Mouse (Mus musculus) cerebellum, adult 2 months (tissue): ENCODE measurements around the gene Tec. TPM values are rescaled to one million over a fixed set of nuclear protein-coding genes. Genes with fewer than 3 reads are reported as not detected.

Experiments used
- DNase-seq, 2 experiments: peaks; one replicate each; pipeline ENCODE4 v3.0.0; 2021
- H3K27ac ChIP-seq: fragments of 200-500 bp; 2 replicates; pipeline ENCODE4 v1.5.1; 2012; ENCODE audit warnings: low read length, control low read depth, inconsistent platforms; ENCODE audit not compliant: insufficient read depth
- H3K27me3 ChIP-seq: fragments of 200-500 bp; 2 replicates; pipeline ENCODE4 v1.6.1; 2012; ENCODE audit warnings: inconsistent platforms, mild to moderate bottlenecking, low read length, moderate library complexity; ENCODE audit not compliant: control insufficient read depth, insufficient read depth
- H3K4me1 ChIP-seq: fragments of 200-500 bp; 2 replicates; pipeline ENCODE4 v1.6.1; 2011; ENCODE audit warnings: low read length; ENCODE audit not compliant: control insufficient read depth, insufficient read depth
- H3K4me3 ChIP-seq: fragments of 200-500 bp; replicated peaks from 2 replicates; pipeline ENCODE3; 2011; ENCODE audit warnings: mild to moderate bottlenecking, low read depth, low read length, control low read depth; ENCODE audit not compliant: insufficient read depth
- CTCF ChIP-seq: fragments of 200-500 bp; IDR thresholded peaks from 2 replicates; pipeline ENCODE4 v1.5.1; 2011; ENCODE audit warnings: low read depth, mild to moderate bottlenecking, control low read depth, low read length, moderate library complexity, borderline replicate concordance; ENCODE audit not compliant: insufficient read depth
- POLR2A ChIP-seq: fragments of 200-500 bp; IDR thresholded peaks from 2 replicates; pipeline ENCODE4 v1.6.1; 2011; ENCODE audit warnings: low read length, control low read depth, borderline replicate concordance; ENCODE audit not compliant: insufficient read depth
- WGBS: fragments of 180-500 bp; shearing (Covaris S2); methylation state at CpG from one replicate; pipeline ENCODE4 v1.1.7; 2018; 5-methylcytosine and 5-hydroxymethylcytosine counted together
- polyA plus RNA-seq: library from polyadenylated mRNA; depleted of rRNA; stranded (reverse); fragments of >200 nt; gene quantifications from 2 replicates; pipeline ENCODE4 v1.2.3, GENCODE M21; 2012

The Tec gene
- polyA plus RNA-seq, 1 experiment = 1.8 TPM

- Histone ChIP-seq H3K27ac (no peak overlapping the region), H3K4me3 (no peak overlapping the region), H3K4me1 (no peaks in the 10 kb centered on the region), H3K27me3 (no peaks in the 10 kb centered on the region)
- whole genome bisulfite sequencing = 86% methylated on average over 6 of the region's 6 CpGs
- no peak for DNase-seq
- TF ChIP-seq POLR2A (no peak), CTCF (no peak)
These were observed 1.9 kb downstream of the Tec start for GRCm38 (mm10) chr5:72866260-72866905.

- WGBS = 83% methylated on average over 3 of the region's 3 CpGs
- no peak overlapping the region for H3K27ac ChIP-seq
- no peak overlapping the region for H3K4me3 ChIP-seq
- no peaks in the 10 kb centered on the region for H3K4me1 ChIP-seq
- no peak for DNase-seq
- TF ChIP-seq POLR2A (no peak), CTCF (no peak)
- H3K27me3 ChIP-seq = no peaks in the 10 kb centered on the region
These were observed 3.6 kb downstream of the Tec start for GRCm38 (mm10) chr5:72864654-72865178.

GRCm38 (mm10) chr5:72863166-72863565, 5.1 kb downstream of the Tec start:
- H3K27me3 ChIP-seq = no peaks in the 10 kb centered on the region
- H3K4me1 ChIP-seq = no peaks in the 10 kb centered on the region
- TF ChIP-seq POLR2A = no peak
- no peak for TF ChIP-seq CTCF
- DNase-seq = no peak
- H3K4me3 ChIP-seq = no peak overlapping the region
- WGBS = 94% methylated on average over 9 of the region's 9 CpGs
- no peak overlapping the region for H3K27ac ChIP-seq

- Histone ChIP-seq H3K27ac (no peak overlapping the region), H3K27me3 (no peaks in the 10 kb centered on the region), H3K4me1 (no peaks in the 10 kb centered on the region), H3K4me3 (no peak overlapping the region)
- no peak for TF ChIP-seq POLR2A
- TF ChIP-seq CTCF = no peak
- 83% methylated on average over 7 of the region's 7 CpGs for WGBS
- DNase-seq = no peak
These were observed 6.4 kb downstream of the Tec start for GRCm38 (mm10) chr5:72861726-72862385.

GRCm38 (mm10) chr5:72860899-72861298, 7.4 kb downstream of the Tec start:
- WGBS = 71% methylated on average over 8 of the region's 8 CpGs
- TF ChIP-seq POLR2A = no peak
- Histone ChIP-seq H3K4me1 (peaks cover 5% of the 10 kb centered on the region; the same call in 1 of the 2 replicates), H3K4me3 (no peak overlapping the region), H3K27ac (no peak overlapping the region), H3K27me3 (no peaks in the 10 kb centered on the region)
- no peak for DNase-seq

GRCm38 (mm10) chr5:72858306-72858705, 10.0 kb downstream of the Tec start:
- WGBS = 97% methylated on average over 12 of the region's 12 CpGs
- TF ChIP-seq CTCF = no peak
- TF ChIP-seq POLR2A = no peak
- DNase-seq = no peak
- Histone ChIP-seq H3K27me3 (no peaks in the 10 kb centered on the region), H3K4me3 (no peak overlapping the region), H3K4me1 (peaks cover 17% of the 10 kb centered on the region), H3K27ac (no peak overlapping the region)

- H3K27me3 ChIP-seq = no peaks in the 10 kb centered on the region
- H3K4me1 ChIP-seq = peaks cover 17% of the 10 kb centered on the region
- WGBS = 94% methylated on average over 4 of the region's 4 CpGs
- no peak overlapping the region for H3K27ac ChIP-seq
- no peak overlapping the region for H3K4me3 ChIP-seq
- no peak for DNase-seq
- TF ChIP-seq CTCF (no peak), POLR2A (no peak)
These were observed 10.5 kb downstream of the Tec start for GRCm38 (mm10) chr5:72857756-72858155.

- TF ChIP-seq CTCF = no peak
- TF ChIP-seq POLR2A = no peak
- Histone ChIP-seq H3K4me3 (no peak overlapping the region), H3K27ac (no peak overlapping the region), H3K4me1 (peaks cover 17% of the 10 kb centered on the region), H3K27me3 (no peaks in the 10 kb centered on the region)
- DNase-seq = no peak
- 71% methylated on average over 8 of the region's 8 CpGs for WGBS
These were observed 11.9 kb downstream of the Tec start for GRCm38 (mm10) chr5:72856255-72856878.
